In the genomic region with DNA sequence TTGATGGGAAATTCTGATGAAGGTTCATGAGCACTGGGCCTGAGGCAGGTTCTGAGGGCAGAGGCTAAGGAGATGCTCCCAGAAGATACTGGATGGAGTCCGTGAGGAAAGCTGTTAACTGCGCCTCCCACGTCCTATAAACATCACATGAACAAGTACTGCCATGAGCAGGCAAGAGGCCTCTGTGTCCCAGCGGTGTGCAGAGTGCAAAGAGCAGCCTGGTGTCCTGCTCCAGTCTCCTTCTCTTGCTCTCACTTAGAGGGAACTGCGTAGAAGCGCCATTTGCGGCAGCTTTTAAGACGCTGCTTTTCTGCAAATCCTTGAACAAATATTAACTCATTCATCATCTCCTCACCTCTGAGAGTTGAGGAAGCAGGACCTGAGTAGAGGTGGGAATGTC, we compare ENCODE assay signal across 13 mouse cellular contexts.
DNase-seq lines count a peak whose midpoint lies in the region; ATAC-seq and TF ChIP-seq lines count a peak whose summit lies in the region.
"Had no signal": no experiment of that assay in that cellular context is flagged by ENCODE, and none has a peak within 500 bp of the region (broad histone marks: within the 10 kb centered on the region; RNA-seq: fewer than 3 reads in every experiment).

No protein-coding gene starts in this region.

- peaks cover 21% of the 10 kb centered on the region for H3K4me1 ChIP-seq in kidney, embryonic 14.5 days (ENCODE audit: control insufficient read depth, insufficient read depth, low read length)
- no peaks in the 10 kb centered on the region for H3K4me1 ChIP-seq in bone marrow, adult 2 months (ENCODE audit: control insufficient read depth, insufficient read depth, low read length)
- peaks cover 3 to 26% of the 10 kb centered on the region in 2 experiments; a peak in 3 of 4 replicates for H3K4me1 ChIP-seq in liver, embryonic 14.5 days (replicated peaks; ENCODE audit: control insufficient read depth in 2 of 2, insufficient read depth in 2 of 2, low read length in 1 of 2)
- no peaks in the 10 kb centered on the region for H3K4me1 ChIP-seq in cerebellum, adult 2 months (ENCODE audit: control insufficient read depth, insufficient read depth, low read length)

- 0 out of 2 replicates have a peak, but pooled peaks have one; percentile 48 for ATAC-seq in kidney, embryonic 14.5 days (ENCODE audit: low FRiP score, low TSS enrichment)
- ATAC-seq in liver, embryonic 14.5 days (ENCODE audit: insufficient read depth) = no peak
- ATAC-seq: CD4-positive, CD25-positive, alpha-beta regulatory T cell, adult 4 months had no signal

- DNase-seq in kidney, postnatal 10 days = no peak
- peak; percentile 19 for DNase-seq in forelimb bud, embryonic 11.5 days (ENCODE audit: low read depth, low spot score)
- no peak for DNase-seq in liver, embryonic 14.5 days (ENCODE audit: low read depth in 3 of 3, low spot score in 3 of 3)
- DNase-seq in cerebellum, adult 2 months = no peak
- no peak for DNase-seq in thymus, postnatal 25 days
- DNase-seq: cerebellum, adult 11 months; gastrocnemius, postnatal 10 days; thymus, adult 2 months had no signal

- no peaks in the 10 kb centered on the region for H3K27me3 ChIP-seq in kidney, embryonic 14.5 days (ENCODE audit: control insufficient read depth, insufficient read depth, low read length)
- no peaks in the 10 kb centered on the region for H3K27me3 ChIP-seq in liver, embryonic 14.5 days (ENCODE audit: control insufficient read depth, insufficient read depth, low read length)
- no peaks in the 10 kb centered on the region for H3K27me3 ChIP-seq in cerebellum, adult 2 months (ENCODE audit: control insufficient read depth, insufficient read depth, low read length)
- H3K27me3 ChIP-seq: limb, embryonic 15.5 days had no signal

- H3K4me3 ChIP-seq in kidney, embryonic 14.5 days (ENCODE audit: low read length) = no peak overlapping the region
- H3K4me3 ChIP-seq in bone marrow, adult 2 months (replicated peaks; ENCODE audit: control insufficient read depth, low read depth, low read length) = no peak overlapping the region
- H3K4me3 ChIP-seq in liver, embryonic 14.5 days (ENCODE audit: insufficient read depth in 1 of 2, low read depth in 2 of 2, low read length in 2 of 2) = no peak overlapping the region
- H3K4me3 ChIP-seq in cerebellum, adult 2 months (replicated peaks; ENCODE audit: insufficient read depth, low read depth, low read length) = no peak overlapping the region
- H3K4me3 ChIP-seq: hindbrain, embryonic 10.5 days; limb, embryonic 15.5 days had no signal

- TF ChIP-seq EP300 in liver, embryonic 14.5 days (IDR thresholded peaks at IDR 0.05; ENCODE audit: low read depth) = no peak

- no peak overlapping the region for H3K9ac ChIP-seq in kidney, embryonic 14.5 days (ENCODE audit: low read depth, low read length)
- H3K9ac ChIP-seq in liver, embryonic 14.5 days (replicated peaks) = no peak overlapping the region
- H3K9ac ChIP-seq: limb, embryonic 15.5 days had no signal

- TF ChIP-seq POLR2A in bone marrow, adult 2 months (IDR thresholded peaks at IDR 0.05; ENCODE audit: borderline replicate concordance, control insufficient read depth, low read depth, low read length) = no peak
- no peak for TF ChIP-seq POLR2A in cerebellum, adult 2 months (IDR thresholded peaks at IDR 0.05; ENCODE audit: borderline replicate concordance, insufficient read depth, low read length)

- TF ChIP-seq CTCF in bone marrow, adult 2 months (IDR thresholded peaks at IDR 0.05; ENCODE audit: control insufficient read depth, insufficient read depth, low read length) = no peak
- TF ChIP-seq CTCF in liver, embryonic 14.5 days (IDR thresholded peaks at IDR 0.05; ENCODE audit: low read depth) = no peak
- TF ChIP-seq CTCF in cerebellum, adult 2 months (IDR thresholded peaks at IDR 0.05; ENCODE audit: borderline replicate concordance, insufficient read depth, low read depth, low read length) = no peak

- H3K4me2 ChIP-seq in kidney, embryonic 14.5 days (replicated peaks; ENCODE audit: low read depth, low read length) = no peak overlapping the region; the same call in 1 of the 2 replicates
- H3K4me2 ChIP-seq in liver, embryonic 14.5 days (ENCODE audit: low read depth) = peak overlapping the region; percentile 12; the same call in 1 of the 2 replicates
- H3K4me2 ChIP-seq: limb, embryonic 15.5 days had no signal

- no peaks in the 10 kb centered on the region for H3K9me3 ChIP-seq in kidney, embryonic 14.5 days (ENCODE audit: control insufficient read depth, low read length)
- H3K9me3 ChIP-seq in liver, embryonic 14.5 days (ENCODE audit: control insufficient read depth, low read length) = no peaks in the 10 kb centered on the region
- H3K9me3 ChIP-seq: hindbrain, embryonic 10.5 days; limb, embryonic 15.5 days had no signal

- 30% methylated on average over 8 of the region's 8 CpGs for WGBS in kidney, embryonic 14.5 days
- WGBS in bone marrow, adult 2 months = 36% methylated on average over 8 of the region's 8 CpGs
- 21% methylated on average over 8 of the region's 8 CpGs for WGBS in liver, embryonic 14.5 days (ENCODE audit: insufficient replicate concordance)
- 85% methylated on average over 8 of the region's 8 CpGs for WGBS in cerebellum, adult 2 months

- no peaks in the 10 kb centered on the region for H3K36me3 ChIP-seq in kidney, embryonic 14.5 days (ENCODE audit: control insufficient read depth, insufficient read depth, low read length)
- no peaks in the 10 kb centered on the region for H3K36me3 ChIP-seq in liver, embryonic 14.5 days (replicated peaks; ENCODE audit: control insufficient read depth, insufficient read depth, low read depth)
- H3K36me3 ChIP-seq: hindbrain, embryonic 10.5 days; limb, embryonic 15.5 days had no signal

- H3K27ac ChIP-seq in kidney, embryonic 14.5 days (ENCODE audit: low read depth, low read length) = no peak overlapping the region
- peak overlapping the region; percentile 56; the same call in 1 of the 2 replicates for H3K27ac ChIP-seq in bone marrow, adult 2 months (ENCODE audit: control insufficient read depth, insufficient read depth, low read depth, low read length, poor library complexity)
- no peak overlapping the region for H3K27ac ChIP-seq in liver, embryonic 14.5 days
- no peak overlapping the region for H3K27ac ChIP-seq in cerebellum, adult 2 months (ENCODE audit: insufficient read depth, low read length)
- H3K27ac ChIP-seq: hindbrain, embryonic 10.5 days; limb, embryonic 15.5 days had no signal
